Mouse (Mus musculus) T-helper 17 cell (primary cell): ENCODE results near the gene Rasgrp3.

Experiments
- in situ Hi-C, 2 experiments: fragments of 300-600 bp; cut with MboI, MseI; formaldehyde crosslinking; loops; 1 replicate in 1 of 2; 2 replicates in 1 of 2; pipeline ENCODE4 v1.15.1; 2025; ENCODE audit warnings: high pct_unique_total_duplicates in 2 of 2

Rasgrp3 gene

DNA sequence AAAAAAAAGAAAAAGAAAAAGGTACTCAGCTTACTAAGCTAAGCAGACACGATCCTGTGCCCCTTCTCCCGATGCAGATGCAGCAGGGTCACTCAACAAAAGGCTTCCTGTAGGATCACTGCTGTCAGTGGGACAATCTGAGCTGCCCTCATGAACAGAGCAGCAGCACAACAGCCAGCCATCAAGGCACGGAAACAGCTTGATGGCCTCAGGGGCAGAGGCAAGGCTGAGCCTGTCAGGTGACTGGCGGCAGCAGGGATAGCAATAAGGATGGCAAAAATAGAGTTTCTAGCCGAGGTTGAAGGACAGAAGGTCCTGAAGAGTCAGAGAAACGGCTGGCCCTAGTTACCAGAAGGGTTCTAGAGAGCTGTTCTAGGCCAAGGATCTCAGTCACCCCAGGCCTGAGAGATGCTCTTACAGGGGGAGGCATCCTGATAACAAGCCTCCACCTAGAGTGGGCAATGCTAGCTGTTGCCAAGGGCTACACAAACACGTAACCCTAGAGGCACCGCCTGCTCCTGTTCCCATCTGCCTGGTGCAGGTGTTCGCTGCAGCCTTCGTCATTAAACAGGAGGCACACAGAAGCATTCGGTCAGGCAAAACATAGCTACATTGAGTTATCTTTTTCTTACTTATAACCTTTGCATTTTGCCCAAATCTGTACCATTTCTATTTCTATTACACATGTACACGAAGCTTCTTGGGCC is 98.8 kb downstream of the Rasgrp3 start:
- in situ Hi-C loops, result loop anchor here (25.0 kb wide), 3 partner anchors 722 to 822 kb away; partner anchors contain the start of gene Ttc27 (in 1 of the 2)

- in situ Hi-C loops, result loop anchor here (25.0 kb wide), 3 partner anchors 723 to 823 kb away; partner anchors contain the start of gene Ttc27 (in 1 of the 2)
Observed at GRCm38 (mm10) chr17:75535612-75536011, 99.9 kb downstream of the Rasgrp3 start.

DNA sequence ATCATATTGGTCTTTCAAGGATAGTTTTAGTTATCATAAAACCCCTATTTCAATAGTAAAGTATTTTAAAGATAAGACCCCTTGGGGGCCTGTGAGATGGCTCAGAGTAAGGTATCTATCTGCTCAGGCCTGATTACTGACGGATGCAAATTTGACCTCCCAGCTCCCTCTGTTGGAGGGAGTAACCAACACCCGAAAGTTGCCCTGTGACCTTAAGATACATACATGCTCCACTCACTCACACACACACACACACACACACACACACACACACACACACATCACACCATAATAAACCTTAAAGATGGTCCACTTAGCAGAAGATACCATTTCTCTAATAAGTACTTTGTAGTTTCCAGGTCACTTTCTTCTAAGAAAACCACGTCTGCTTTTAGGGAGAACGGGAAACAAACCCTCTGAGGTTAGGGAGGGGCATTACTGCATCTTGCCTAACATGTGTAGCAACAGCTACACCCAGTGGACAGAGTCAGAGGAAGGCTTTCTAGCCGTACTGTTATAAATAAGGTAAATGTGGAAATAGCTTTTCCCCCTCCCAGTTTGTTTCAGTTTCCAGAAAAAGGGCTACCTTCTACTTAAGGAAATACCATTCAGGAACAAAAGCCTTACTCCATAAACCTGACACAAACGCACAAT is 100.8 kb downstream of the Rasgrp3 start:
- in situ Hi-C loops, result loop anchor here (25.0 kb wide), 3 partner anchors 724 to 824 kb away; partner anchors contain the start of gene Ttc27 (in 1 of the 2)

- in situ Hi-C loops, result loop anchor here (25.0 kb wide), 3 partner anchors 725 to 825 kb away; partner anchors contain the start of gene Ttc27 (in 1 of the 2)
Observed at GRCm38 (mm10) chr17:75537050-75537445, 101.4 kb downstream of the Rasgrp3 start.

- in situ Hi-C loops, result loop anchor here (25.0 kb wide), 3 partner anchors 726 to 826 kb away; partner anchors contain the start of gene Ttc27 (in 1 of the 2)
Observed at GRCm38 (mm10) chr17:75538431-75538830, 102.7 kb downstream of the Rasgrp3 start.

GRCm38 (mm10) chr17:75539130-75539529 is 103.4 kb downstream of the Rasgrp3 start:
- in situ Hi-C loops, result loop anchor here (25.0 kb wide), 3 partner anchors 727 to 827 kb away; partner anchors contain the start of gene Ttc27 (in 1 of the 2)

DNA sequence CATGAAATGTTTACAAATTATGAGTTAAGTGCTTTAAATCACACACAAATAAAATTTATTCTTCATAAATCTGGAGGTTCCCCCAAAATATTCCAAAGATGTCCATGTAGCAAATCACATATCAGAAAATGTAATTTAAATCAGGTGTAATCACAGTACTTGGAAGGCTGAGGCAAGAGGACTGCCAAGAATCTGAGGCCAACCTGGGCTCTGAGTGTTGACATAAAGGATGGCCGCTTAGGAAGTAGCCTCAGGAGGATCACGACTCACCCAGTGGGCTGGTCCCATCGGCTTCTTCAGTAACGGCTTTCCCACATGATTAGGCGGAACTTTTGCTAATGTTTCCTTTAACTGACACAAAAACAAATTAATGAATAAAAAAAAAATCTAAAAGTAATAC is 104.1 kb downstream of the Rasgrp3 start:
- in situ Hi-C loops, result loop anchor here (10.0 to 25.0 kb wide), 4 partner anchors 728 to 1805 kb away; partner anchors contain the start of gene Ttc27 (in 1 of the 2)

GRCm38 (mm10) chr17:75543434-75543833 is 107.7 kb downstream of the Rasgrp3 start:
- in situ Hi-C loops, result loop anchor here (10.0 to 25.0 kb wide), 4 partner anchors 731 to 1809 kb away; partner anchors contain the start of gene Ttc27 (in 1 of the 2)

DNA sequence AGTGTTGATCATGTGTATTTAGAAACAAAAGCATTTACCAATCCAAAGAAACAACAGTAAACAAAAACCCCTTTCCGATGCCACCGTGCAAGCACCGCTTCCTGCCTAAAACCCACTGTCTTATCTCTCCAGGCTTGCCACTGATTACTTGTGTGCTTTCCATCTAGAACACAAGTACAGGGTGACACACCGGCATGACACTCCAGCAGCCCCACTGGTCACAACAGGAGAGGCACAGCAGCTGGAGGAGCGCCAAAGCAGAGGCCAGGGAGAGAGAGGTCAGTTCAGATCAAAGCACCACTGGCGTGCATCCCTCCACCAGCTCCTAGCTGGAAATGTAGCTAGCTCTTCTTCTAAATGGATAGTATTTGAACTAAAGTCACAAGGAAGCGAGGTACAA is 108.6 kb downstream of the Rasgrp3 start:
- in situ Hi-C loops, result loop anchor here (10.0 to 25.0 kb wide), 4 partner anchors 732 to 1809 kb away; partner anchors contain the start of gene Ttc27 (in 1 of the 2)

- in situ Hi-C loops, result no loop called here
Observed at GRCm38 (mm10) chr17:75550771-75551413, 115.2 kb downstream of the Rasgrp3 start.

- in situ Hi-C loops, result no loop called here
Observed at GRCm38 (mm10) chr17:75551512-75552400, 116.1 kb downstream of the Rasgrp3 start, which contains the start of gene Fam98a. Fam98a (minus strand) TSS chr17:75551946.

- in situ Hi-C loops, result no loop called here
Observed at GRCm38 (mm10) chr17:75557031-75557430, 121.3 kb downstream of the Rasgrp3 start.

DNA sequence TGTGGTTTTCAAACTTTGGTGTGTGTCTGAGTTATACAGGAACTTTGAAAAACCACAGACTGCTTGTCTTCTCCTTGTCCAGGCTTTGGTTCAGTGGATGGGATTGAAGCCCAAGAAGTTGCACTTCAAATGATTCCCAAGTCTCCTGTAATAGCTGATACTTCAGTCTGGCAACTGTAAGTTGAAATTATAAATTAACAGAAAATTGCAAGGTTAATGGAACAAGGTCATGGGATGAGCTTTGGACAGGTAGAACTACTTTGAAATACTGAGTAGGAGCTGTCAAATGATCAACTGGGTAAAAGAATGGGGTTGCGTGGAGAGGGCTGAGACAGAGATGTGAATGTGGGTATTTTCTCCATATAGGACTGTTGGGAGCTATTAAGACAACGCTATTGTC is 122.3 kb downstream of the Rasgrp3 start:
- in situ Hi-C loops, result no loop called here

GRCm38 (mm10) chr17:75575608-75576007 is 139.9 kb downstream of the Rasgrp3 start:
- in situ Hi-C loops, result no loop called here
